Mouse (Mus musculus) c-Kit-negative CD71-positive TER-119-positive erythroid progenitor cells, embryonic 14.5 days (primary cell): Measurements from ENCODE around the gene Olfr686.

Experiments
- DNase-seq: peaks from one replicate; pipeline ENCODE4 v3.0.0-alpha.2; 2013; ENCODE audit warnings: low read depth, low spot score

Gene Olfr686

DNA sequence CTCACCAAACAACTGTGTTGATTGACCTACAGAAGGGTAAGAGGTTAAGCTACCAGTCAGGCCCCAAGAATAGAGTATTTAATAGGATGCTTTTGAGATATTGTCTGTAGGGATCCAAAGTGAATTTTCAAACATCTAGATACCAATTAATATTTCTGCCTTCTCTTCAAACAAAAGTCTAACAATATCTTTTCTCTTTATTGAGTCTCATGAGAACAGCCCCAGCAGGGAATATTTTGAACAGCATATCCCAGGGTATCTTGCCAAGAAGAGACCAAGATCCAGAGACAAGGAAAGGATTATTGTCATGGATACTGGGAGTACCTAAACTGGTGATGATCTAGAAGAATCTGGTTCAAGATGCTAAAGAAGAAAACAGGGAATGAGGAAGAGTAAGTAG lies at the start of gene Olfr686:
TSS of gene Olfr686 (minus strand) at position 101 of the 400 bp plus-strand sequence.
- no peak for DNase-seq

DNA sequence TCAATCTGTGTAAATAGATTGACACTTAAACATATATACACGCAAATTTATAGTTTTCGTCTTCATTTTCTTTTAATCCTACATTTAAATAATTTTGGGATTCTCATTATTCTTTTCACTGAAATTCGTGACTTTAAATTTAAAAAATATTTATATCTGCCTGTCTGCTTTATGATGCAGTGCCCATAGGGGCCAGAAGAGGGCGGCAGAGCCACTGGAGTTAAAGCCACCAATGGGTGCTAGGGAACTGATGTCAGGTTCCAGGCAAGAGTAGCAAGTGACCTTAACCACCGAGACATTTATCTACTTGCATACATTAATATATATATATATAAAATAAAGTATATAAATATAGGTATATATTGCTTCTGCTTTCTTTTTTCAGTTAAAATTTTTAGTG lies 49.4 kb upstream of the Olfr686 start:
- no peak for DNase-seq

- no peak for DNase-seq
Observed at GRCm38 (mm10) chr7:105248197-105248596, 40.9 kb upstream of the Olfr686 start.

DNA sequence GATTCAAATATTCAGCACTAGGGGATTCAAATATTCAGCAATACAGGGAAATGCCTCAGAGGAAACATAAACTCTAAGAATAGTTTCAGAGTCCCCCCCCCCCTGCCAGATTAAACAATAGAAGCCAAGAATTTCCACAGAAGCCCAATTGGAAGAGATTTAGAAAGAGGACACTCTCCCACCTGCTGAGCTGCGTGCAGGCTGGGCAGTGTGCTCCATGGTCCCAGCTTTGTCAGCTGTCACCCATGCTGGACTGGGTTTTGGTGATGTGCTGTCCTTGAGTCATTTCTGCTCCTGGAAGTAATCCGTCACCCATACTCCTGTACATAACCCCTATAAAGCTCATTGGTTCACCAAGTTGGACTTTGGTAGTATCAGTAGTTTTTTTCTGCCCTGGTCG lies 40.4 kb upstream of the Olfr686 start:
- no peak for DNase-seq

DNA sequence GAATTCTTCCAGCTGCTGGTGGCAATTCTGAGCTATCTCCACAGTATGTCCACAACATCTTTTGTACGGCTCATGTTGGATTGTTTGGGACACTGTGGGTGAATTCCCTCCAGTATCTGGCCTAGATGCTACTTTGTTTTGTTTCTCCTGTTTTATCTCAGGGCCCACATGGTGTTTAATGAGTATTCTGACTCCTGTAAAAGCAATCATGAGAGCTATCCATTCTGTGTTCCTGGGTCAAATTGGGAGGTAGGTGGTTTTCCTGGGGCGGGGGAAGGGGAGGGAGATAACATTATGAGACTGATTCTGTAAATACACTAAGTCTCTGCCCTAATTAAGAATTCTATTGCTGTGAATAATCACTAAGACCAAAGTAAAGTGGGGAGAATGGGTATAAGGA lies 22.1 kb upstream of the Olfr686 start:
- DNase-seq = no peak

DNA sequence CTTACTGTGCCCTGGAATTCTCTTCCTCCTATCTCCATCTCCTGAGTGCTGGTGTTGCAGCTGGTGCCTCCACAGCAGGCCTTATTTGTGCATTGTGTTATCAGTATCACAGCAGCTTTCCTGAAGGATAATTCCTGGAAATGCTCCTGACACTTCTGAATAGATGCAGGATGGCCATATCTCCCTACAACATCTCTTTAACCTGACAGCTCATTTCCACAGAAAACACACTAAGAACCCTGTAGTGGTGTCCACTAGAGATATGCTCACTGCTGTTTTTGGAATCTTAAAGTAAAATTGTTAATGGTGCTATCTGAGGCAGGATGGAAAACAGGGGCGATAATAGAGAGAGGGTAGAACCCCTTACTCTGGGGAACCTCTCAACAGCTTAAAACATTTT lies 20.9 kb upstream of the Olfr686 start:
- DNase-seq = no peak

DNA sequence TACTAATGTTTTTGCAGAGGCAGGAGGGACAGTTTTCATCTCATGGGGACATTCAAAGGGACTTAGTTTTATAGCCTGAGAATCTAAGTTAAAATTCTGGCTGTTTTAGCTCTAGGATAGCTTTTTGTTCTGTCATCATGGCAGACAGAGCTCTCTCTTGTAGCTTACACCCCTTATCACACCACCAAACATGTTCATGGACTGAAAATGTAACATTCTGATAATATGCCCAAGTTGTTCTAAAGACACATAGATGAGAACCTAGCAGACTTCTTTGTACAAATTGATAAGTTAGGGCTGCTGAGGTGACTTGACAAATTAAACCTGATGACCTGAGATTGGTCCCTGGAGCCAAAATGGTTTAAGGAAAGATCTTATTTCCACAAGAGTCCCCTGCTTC lies 19.4 kb upstream of the Olfr686 start:
- no peak for DNase-seq

GRCm38 (mm10) chr7:105226072-105226471 lies 18.8 kb upstream of the Olfr686 start:
- no peak for DNase-seq

DNA sequence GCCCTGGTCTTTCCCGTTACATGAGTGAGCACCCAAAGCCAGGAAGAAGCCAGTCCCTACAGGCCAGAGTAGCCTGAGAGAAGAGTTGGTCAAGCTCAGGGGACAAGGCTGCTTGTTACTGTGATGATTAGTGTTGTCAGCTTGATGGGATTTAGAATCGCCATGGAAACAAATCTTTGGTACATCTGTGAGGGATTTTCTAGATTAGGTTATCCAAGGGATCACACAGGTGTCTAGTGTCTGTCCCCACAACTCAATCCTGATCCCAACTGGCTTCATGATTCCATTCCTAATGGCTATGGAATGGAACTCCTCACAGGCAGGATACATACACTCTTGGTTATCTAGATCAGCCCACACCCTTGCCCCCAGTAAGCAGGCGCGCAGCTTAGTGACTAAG lies 11.0 kb upstream of the Olfr686 start:
- no peak for DNase-seq

GRCm38 (mm10) chr7:105214761-105215160 lies 7.5 kb upstream of the Olfr686 start:
- no peak for DNase-seq

GRCm38 (mm10) chr7:105185912-105186311 lies 21.4 kb downstream of the Olfr686 start, which contains the start of gene Olfr685:
Gene Olfr685, minus strand, starts transcription at chr7:105186012.
- no peak for DNase-seq

DNA sequence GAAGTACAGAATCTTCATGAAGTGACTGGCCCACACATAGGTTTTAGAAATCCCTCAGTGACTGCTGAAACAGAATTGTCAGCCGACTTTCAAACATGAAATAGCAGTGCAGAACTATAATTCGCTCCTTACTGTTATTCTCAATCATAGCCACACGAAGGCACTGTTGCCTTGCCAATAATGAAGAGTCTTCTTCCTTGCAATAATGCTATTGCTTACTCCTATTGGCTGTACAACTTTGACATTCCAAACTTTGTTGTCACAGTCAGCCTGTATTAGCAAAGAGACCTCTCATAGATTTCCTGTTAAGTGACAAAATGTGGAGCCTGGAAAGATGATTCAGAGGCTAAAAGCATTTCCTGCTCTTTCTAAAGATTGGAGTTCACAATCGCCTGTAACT lies 36.5 kb downstream of the Olfr686 start:
- DNase-seq = no peak

DNA sequence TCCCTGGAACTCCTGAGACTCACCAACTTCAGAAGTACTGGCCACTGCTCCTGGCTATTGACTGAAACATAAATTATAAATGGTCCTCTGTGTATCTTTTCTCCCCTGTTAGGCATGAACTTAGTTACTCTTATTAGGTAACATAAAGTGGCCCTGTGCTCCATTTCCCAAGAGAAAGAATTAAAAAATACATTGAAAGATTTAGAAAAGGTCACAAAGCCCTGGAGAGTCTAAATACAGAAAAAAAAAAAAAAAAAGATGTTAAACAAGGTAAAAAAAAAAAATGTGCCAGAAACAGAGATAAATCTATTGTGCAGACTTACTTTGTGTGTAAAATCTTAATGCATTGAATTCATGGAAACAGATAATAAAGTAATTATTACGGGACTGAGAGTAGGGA lies 43.7 kb downstream of the Olfr686 start, which contains the start of gene Olfr684:
TSS of gene Olfr684 (minus strand) at position 101 of the 400 bp plus-strand sequence.
- no peak for DNase-seq
